ENCODE assay signal across 20 mouse cellular contexts in the genomic region with DNA sequence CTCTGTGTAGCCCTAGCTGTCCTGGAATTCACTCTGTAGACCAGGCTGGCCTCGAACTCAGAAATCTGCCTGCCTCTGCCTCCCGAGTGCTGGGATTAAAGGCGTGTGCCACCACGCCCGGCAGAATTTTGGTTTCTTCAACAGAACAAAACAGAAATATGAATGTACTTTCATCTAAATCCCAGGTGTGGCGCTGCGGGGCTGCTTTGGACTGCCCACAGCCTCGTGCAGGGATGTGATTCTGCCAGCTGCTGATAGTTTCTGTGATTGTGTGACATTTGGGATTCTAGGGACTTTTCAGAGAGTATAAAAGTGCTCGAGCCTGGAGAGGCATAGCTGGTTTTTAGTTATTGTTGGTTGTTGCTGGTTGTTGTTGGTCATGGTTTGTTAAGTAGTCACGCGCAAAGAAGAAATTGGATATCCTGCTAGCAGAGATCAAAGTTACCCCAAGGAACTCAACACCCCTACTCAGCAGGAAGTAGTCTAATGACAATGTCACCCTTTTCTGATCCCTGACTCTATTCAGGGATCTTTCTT. TPM values are rescaled to one million over a fixed set of nuclear protein-coding genes. Genes with fewer than 3 reads are reported as not detected.
DNase-seq lines count a peak whose midpoint lies in the region; ATAC-seq and TF ChIP-seq lines count a peak whose summit lies in the region.
"Had no signal": no experiment of that assay in that cellular context is flagged by ENCODE, and none has a peak within 500 bp of the region (broad histone marks: within the 10 kb centered on the region; RNA-seq: fewer than 3 reads in every experiment).

No protein-coding gene starts in this region.

- DNase-seq in thymus, adult 2 months = peak; percentile 33
- no peak for DNase-seq in thymus, adult 18-20 months
- DNase-seq in R1 (ENCODE audit: low read depth, low spot score) = peak; percentile 33
- DNase-seq in splenic B cell, adult 2 months (ENCODE audit: low read depth, low spot score) = peak; percentile 28
- DNase-seq in urinary bladder, postnatal 4 days (ENCODE audit: low spot score in 2 of 2) = no peak
- DNase-seq in frontal cortex, postnatal 25 days (ENCODE audit: low spot score in 2 of 2) = no peak
- DNase-seq: cerebellum, postnatal 25 days; gastrocnemius, adult 2 months; heart, adult 2 months; kidney, postnatal 14 days; layer of hippocampus, adult 9-11 months had no signal

- H3K27me3 ChIP-seq in thymus, adult 2 months (ENCODE audit: control insufficient read depth, insufficient read depth, low read length) = no peaks in the 10 kb centered on the region
- no peaks in the 10 kb centered on the region for H3K27me3 ChIP-seq in splenic B cell, adult 2 months (ENCODE audit: control insufficient read depth, insufficient read depth, low read length, poor library complexity, severe bottlenecking)
- H3K27me3 ChIP-seq: forebrain, embryonic 15.5 days; limb, embryonic 12.5 days; neural tube, embryonic 12.5 days had no signal

- H3K4me3 ChIP-seq in thymus, adult 2 months (ENCODE audit: control insufficient read depth, insufficient read depth, low read length) = no peak overlapping the region
- H3K4me3 ChIP-seq: forebrain, embryonic 15.5 days; gastrocnemius, adult 2 months; heart, adult 2 months; heart, embryonic 15.5 days; hindbrain, embryonic 10.5 days; limb, embryonic 12.5 days; megakaryocyte, embryonic 14.5 days; neural tube, embryonic 12.5 days had no signal

- TF ChIP-seq CTCF in thymus, adult 2 months (IDR thresholded peaks at IDR 0.05; ENCODE audit: borderline replicate concordance, control insufficient read depth, extremely low read depth, insufficient read depth, low read length, poor library complexity) = no peak

- WGBS in thymus, adult 2 months = 71% methylated on average over 11 of the region's 11 CpGs

- H3K4me1 ChIP-seq in thymus, adult 2 months (replicated peaks; ENCODE audit: control insufficient read depth, insufficient read depth, low read length) = peaks cover 14% of the 10 kb centered on the region
- H3K4me1 ChIP-seq: forebrain, embryonic 15.5 days; heart, embryonic 15.5 days; limb, embryonic 12.5 days had no signal

- H3K36me3 ChIP-seq in thymus, adult 2 months (ENCODE audit: control insufficient read depth, insufficient read depth, low read length) = no peaks in the 10 kb centered on the region
- no peaks in the 10 kb centered on the region for H3K36me3 ChIP-seq in splenic B cell, adult 2 months (ENCODE audit: control insufficient read depth, insufficient read depth, low read length, poor library complexity, severe bottlenecking)
- H3K36me3 ChIP-seq: forebrain, embryonic 15.5 days; heart, embryonic 15.5 days; hindbrain, embryonic 10.5 days; limb, embryonic 12.5 days; neural tube, embryonic 12.5 days had no signal

- peak overlapping the region; percentile 28 for H3K27ac ChIP-seq in thymus, adult 2 months (ENCODE audit: control insufficient read depth, insufficient read depth, low read length)
- H3K27ac ChIP-seq: forebrain, embryonic 15.5 days; gastrocnemius, adult 2 months; heart, adult 2 months; heart, embryonic 15.5 days; hindbrain, embryonic 10.5 days; limb, embryonic 12.5 days; liver, embryonic 14.5 days; neural tube, embryonic 12.5 days had no signal

- no peak for ATAC-seq in frontal cortex, adult (ENCODE audit: low TSS enrichment)
- ATAC-seq: forebrain, embryonic 15.5 days; Patski had no signal

- no peak for TF ChIP-seq POLR2A in thymus, adult 2 months (IDR thresholded peaks at IDR 0.05; ENCODE audit: control insufficient read depth, extremely low read depth, insufficient read depth, low read length, poor library complexity)

RNA-seq across cellular contexts. Expression of gene Trp53rkb, which starts 16.9 kb away (rescaled TPM):
- polyA plus RNA-seq in thymus, adult 2 months (2012; rRNA removed) = 10.2 and 11.4 TPM in 2 replicates

RNA-seq across cellular contexts. Expression of gene Arfgef2, which starts 30.0 kb away (rescaled TPM):
- polyA plus RNA-seq in thymus, adult 2 months (2012; rRNA removed) = 18.7 and 20.0 TPM in 2 replicates

Comparison
In these comparisons a context has a peak if more than half of its experiments do, and no peak if none do; other contexts are left out.
1. DNase-seq: peak in thymus, adult 2 months (single experiment), R1 (single experiment) and splenic B cell, adult 2 months (single experiment); none in thymus, adult 18-20 months (0 of 2), urinary bladder, postnatal 4 days (0 of 2) and frontal cortex, postnatal 25 days (0 of 2).